Mouse (Mus musculus) spleen, embryonic (tissue): ENCODE data around the gene Cryz.

Experiments
- CTCF ChIA-PET: fragments of 350-600 bp; sonication (Branson Sonifier 250); formaldehyde crosslinking; loops from one replicate; lab custom pipeline; 2022; lab: Charles Lee

The Cryz gene

DNA sequence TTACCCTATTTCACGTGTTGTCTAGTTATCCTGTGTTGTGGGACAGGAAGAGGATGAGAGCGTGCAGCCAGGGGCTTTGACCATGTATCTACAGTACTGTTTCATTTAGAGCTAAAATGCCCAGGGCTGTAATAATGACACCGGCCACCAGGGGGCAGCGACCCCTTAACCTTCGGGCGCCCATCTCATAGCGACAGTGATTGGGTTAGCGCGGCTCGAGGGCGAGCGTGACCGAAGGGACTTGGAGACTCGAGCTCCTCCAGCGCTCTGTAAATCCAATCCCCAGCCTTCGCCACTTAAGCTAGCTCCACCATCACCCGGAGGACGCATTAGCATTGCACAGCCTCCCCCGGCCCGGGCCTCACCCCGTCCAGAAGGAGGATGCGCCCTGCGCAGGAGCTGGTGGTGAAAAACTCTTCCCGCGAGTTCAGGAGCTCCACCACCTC lies at the start of gene Cryz:
TSS of gene Cryz (plus strand) at position 224 of the 446 bp plus-strand sequence.
- CTCF ChIA-PET: no interaction called here

DNA sequence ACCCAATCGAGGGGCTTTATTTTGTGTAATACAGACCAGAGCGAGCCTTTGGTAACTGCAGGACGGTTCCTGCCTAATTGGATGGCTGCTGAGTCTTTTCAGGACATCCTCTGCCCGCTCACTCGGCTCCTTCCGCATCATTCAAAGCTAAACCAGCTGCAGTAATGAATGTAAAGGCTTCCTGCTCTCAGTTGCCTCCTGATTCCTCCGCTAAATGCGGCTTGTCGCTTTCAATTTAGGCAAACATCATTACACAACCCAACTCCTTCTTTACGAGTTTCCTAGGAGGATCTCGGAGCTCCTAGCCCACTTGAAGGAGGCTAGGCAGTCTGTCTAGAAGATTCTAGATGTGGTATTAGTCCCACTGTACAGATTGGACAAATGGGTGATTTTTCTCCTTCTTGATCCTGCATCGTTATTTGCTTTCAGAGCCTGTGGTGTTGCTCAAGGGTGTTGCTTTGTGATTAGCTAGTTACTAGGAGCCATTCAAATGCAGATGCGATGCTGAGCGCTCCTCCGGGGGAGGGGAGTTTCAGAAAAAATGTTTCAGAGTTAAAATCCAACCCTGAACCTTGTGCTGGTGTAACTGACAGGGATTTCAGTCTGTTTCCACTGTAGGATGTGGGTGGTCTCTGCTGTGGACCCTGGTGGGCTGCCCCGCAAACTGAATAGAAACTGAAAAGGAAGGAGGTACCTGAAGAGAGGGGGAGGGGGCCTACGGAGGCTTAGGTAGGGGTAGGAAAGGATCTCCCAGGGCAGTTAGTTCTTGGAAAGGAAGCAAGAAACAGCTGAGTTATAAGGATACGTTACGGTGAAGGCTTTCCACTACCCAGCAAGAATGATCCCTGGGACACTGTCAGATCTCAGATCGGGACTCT lies 48.7 kb upstream of the Cryz start:
- CTCF ChIA-PET: no interaction called here

DNA sequence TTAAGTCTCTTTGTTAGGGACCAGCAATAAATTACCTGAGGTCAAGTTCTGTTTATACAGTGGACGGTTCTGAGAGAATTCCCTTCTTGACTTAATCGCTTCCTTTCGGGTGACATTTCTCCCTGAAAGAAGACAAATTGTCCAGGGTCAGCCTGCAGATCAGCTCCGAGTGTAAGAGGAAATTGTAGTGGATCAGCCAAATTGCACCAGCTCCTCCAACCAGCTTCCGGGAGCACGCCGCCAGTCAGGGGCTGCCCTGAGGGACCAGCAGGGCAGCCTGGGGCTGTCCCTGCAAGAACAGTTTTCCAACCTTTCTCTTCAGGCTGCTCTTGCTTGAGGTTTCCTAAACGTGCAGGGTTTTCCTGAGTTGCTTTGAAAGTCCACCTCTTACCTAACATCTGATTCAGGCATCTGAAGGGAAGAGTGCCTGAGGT lies 47.6 kb upstream of the Cryz start:
- CTCF ChIA-PET: no interaction called here

DNA sequence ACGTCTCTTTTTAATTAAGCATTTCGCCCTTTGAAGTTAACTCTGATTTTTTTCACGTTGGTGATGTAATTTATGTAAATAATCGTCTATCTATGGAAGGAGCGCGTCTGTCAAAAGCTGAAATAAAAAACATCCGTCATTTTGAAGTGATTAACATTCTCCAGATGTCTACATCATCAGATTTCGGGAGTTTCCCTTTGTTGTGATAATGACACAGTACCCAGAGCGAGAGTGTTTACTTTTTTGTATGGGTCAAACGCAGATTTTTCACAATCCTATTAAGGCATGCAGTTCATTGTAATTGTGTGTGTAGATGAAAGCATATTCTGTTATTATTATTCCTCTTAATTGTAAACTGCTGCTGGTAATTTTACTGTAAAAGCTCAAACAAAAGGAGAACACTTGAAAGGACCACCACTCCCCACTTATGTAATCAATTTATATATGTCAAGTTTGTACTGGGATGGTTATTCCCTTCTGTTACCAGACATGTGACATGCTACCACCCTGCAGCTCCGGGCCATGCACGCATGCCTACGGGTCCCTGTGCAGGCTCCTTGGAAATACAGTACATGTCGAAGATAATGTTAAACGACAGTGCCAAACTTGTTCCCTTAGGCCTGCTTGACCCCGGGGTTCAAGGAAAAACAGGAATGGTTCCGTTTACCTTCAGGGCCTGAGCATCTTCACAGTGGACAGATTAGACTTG lies 46.0 kb upstream of the Cryz start:
- CTCF ChIA-PET: no interaction called here

DNA sequence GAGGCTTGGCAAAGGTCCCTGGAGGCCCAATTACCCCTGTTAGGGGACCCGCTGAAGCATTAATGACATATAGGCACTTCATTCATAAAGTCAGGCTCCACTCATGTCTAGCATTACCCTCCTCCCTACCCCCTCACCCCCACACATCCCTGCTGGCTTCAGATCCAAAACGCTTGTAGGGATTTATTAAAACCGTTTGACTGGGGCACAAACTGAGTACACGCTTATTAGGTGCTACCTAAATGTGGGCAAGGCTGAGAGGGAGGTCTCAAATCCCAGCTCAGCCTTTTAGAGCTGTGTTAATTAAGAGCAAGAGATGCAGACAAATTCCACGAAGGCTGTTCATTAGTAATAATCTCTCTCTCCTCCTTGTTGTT lies 45.5 kb upstream of the Cryz start:
- CTCF ChIA-PET: no interaction called here

DNA sequence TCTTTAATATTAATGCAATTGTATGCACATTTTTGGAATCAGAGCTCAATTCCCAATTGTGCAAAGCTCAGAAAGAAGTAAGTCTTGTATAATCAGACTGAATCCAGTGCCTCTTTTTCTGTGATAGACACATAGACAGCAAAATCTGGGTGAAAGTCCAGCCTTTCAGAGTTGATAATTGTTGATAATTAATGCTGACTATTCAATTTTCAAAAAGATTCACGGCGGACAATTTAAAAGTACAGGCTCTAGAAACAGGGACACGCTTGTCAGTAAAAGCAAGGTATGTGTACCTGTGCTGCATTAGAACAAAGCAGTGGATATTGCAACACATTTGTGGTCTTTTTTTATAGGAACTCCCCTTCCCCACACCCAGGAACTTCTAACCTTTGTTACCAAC lies 34.3 kb upstream of the Cryz start:
- CTCF ChIA-PET: no interaction called here

DNA sequence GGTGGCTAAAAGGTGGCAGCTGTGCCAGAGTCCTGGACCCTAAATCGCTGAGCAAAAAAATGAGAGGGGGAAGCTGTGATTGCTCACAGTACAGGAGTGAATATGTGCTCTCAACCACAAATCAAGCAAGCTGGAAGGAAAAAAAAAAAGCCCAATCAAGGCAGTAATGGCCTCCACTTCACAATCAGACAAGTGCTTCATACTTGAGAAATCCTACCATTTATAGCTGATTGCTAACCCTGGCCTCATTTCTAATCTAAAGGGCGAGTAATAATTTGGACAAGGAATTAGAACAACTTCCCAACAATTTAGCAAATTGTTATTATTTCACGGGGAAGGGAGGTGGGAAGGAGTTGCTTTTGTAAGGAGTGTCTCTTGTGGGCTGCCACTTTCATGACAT lies 31.1 kb upstream of the Cryz start:
- CTCF ChIA-PET: no interaction called here

DNA sequence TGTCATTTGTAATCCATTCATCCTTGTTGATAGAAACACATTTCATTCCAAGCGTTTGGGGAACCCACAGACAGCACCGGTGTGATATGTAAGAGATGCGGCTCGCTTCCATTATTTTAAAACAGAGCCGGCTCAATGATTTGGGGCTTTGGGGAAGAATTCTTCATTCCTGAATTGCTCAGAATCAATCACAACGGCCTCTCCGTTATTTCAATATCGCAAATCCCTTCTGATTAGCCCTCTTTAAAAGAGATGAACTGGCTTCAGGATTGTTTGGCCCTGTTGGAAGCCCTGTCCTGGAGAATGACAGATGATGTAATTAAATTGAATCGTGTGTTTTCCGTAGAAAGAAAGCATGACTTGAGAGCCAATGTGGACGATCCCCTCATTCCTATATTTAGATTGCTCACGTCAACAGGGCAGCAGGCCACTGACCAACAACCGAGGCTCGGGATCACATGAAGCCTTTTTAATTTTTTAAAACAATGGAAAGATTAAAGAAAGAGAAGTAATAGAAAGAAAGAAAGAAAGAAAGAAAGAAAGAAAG lies 26.4 kb upstream of the Cryz start:
- CTCF ChIA-PET: no interaction called here

DNA sequence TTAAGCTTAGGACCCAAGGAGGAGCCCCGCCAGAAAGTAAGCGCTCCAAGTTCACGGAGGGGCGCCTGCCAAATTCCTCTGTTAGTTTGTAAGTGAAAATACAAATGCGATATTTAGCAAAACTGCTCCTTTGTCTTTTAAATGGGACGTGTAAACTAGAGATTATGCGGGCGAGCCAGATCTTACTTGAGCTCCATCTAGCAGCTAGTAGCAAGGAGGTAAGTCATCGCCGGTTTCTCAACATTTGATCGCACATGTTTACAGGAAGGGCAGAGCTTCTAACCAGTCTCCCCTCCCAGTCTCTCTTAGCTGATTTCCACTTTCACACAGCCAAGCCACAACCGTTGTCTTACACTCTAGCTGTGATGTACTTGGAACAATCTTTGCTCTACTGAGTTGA lies 25.7 kb upstream of the Cryz start:
- CTCF ChIA-PET: no interaction called here

DNA sequence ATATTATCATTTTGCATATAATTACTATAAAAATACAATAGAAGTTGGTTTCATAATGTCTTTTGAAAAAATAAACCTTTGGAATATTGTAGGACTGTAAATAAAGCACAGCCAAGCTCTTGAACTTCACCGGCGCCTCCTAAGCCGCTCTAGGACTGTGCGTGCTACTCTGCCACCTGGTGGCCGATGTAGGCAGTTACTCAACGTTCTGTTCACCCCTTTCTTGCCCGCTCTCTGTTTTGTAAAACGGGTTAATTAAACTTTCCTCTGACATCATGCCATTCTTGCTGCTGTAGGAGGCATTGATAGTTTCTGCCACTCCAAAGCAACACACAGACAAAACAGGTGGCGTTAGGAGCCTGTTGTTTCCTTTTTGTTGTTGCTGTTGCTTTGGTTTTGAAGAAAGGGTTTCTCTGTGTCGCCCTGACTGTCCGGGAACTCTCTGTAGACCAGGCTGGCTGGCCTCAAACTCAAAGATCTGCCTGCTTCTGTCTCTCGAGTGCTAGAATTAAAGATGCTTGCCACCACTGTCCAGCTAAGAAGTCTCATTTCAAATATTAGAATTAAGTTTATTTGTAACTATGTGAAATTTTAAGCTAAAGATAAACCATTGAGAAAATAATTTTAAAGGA lies 24.1 kb upstream of the Cryz start:
- CTCF ChIA-PET: no interaction called here

DNA sequence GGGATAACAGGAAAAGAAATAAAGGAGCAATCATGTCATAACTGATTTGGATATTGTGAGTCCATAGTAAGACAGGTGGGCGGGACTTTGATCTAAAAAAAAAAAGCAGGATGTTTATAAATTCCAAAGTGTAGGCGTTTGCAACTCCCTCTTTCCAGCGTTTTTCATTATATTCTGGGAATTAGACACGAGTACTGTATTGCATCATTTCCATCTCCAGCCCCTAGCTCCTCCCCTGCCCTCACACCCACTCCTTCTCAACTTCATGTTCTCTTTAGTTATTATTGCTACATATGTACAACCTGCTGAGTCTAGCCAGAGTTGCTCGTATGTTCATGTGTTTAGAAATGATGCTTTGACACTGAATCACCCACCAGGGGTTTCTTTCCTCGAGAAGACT lies 22.8 kb upstream of the Cryz start:
- CTCF ChIA-PET: no interaction called here

DNA sequence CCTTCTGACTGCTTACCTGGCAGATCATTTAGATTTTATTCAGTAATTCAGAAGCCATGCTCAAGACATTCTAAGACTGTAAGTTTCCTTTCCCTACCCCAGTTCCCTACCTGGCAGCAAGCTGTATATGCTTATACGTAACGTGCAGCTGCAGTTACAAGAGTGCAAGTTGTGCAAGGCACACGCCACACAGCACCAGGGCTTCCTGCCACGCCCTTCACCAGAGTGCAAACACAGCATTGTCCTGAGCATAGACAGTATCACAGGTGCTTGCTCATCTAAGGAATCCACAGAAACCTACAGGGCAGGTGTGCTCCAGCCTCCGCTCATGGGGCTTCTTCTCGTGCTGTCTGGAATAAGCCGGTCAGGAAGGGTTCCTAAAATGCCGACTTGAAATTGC lies 18.6 kb upstream of the Cryz start:
- CTCF ChIA-PET: no interaction called here

DNA sequence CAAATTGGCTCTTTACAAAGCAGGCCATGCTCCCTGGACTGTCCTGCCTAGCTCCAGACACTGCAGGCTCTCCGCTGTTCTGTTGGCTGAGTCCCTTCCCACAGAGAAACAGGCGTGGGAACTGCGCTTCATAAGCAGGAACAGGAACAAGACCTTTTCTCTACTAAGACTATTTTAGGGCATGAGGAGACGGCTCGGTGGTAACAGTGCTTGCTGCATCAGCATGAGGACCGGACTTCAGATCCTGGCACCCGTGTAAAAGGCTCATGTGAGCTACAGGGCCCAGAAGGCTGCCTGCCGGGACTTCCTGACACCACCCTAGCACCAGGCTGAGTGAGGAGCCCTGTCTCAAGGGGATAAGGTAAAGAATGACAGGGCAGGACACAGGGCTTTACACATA lies 12.2 kb upstream of the Cryz start:
- CTCF ChIA-PET: no interaction called here

DNA sequence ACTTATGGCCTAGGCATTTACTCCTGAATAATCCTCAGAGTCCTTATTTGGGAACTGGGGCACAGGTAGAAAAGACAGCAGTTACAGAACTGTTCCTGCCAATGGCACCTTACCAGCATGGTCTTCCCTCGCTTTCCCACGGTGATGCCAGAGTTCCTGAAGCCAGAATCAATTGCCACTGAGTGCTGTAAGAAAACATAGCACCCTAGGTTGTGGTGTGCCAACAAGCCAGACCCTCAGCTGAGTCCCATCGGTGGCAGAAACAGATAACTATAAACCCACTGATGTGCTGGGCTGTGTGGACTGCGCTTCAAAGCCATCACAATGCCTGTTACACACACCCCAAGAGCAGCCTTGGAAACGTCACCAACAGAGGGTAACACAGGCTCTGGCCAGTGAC lies 5.5 kb upstream of the Cryz start:
- CTCF ChIA-PET: no interaction called here

DNA sequence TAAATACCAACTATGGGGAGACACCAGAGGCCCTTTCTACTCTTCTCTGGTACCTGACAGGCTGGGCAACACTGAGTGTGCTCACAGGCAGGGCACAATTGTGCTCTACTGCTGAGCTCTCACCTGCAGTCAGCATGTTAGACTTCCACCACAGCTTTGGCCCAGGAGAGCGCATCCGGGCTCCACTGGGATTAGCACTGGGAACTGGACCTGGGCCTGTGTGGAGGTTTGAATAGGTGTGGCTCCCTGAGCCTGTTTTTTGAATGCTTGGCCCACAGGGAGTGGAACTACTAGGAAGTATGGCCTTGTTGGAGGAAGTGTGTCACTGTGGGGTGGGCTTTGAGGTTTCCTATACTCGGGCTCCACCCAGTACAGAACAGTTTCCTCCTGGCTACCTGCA lies 4.9 kb upstream of the Cryz start:
- CTCF ChIA-PET: no interaction called here

DNA sequence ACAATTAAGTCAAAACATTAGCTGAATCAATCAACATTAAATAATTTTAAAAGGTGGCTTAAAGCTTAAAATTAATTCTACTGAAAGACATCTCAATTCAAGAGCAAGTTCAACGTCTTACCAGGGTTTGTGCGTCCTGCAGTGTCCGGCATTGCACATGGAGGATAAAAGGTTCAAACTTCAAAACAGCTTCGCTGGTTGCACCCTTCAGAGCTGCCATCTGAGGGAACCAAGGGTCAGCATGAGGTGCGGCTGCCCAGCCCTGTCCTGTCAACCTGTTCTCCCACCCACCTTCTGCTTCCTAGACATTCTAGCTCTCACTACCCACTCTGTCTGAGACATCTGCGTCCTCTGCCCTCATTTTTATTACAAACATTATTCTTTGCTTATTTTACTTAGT lies 2.9 kb upstream of the Cryz start:
- CTCF ChIA-PET: no interaction called here

DNA sequence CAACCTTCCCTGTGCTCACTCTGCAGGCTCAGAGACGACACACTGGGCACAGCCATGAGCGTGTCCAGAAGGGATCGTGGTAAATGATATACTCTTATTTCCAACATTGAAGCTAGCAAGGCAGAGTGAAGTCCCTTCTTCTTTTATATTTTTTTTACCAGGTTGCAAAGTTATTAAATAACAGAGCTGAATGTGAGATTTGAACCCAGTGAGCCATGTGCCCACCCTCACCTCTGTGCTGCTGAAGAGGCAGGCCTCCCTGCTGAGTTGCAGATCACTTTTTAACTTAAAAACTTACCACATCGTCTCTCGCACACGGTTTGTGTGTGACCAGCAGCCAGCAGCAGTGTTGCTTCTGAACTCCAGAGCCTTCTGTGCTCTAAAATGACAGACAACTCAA lies 2.4 kb upstream of the Cryz start:
- CTCF ChIA-PET: no interaction called here

DNA sequence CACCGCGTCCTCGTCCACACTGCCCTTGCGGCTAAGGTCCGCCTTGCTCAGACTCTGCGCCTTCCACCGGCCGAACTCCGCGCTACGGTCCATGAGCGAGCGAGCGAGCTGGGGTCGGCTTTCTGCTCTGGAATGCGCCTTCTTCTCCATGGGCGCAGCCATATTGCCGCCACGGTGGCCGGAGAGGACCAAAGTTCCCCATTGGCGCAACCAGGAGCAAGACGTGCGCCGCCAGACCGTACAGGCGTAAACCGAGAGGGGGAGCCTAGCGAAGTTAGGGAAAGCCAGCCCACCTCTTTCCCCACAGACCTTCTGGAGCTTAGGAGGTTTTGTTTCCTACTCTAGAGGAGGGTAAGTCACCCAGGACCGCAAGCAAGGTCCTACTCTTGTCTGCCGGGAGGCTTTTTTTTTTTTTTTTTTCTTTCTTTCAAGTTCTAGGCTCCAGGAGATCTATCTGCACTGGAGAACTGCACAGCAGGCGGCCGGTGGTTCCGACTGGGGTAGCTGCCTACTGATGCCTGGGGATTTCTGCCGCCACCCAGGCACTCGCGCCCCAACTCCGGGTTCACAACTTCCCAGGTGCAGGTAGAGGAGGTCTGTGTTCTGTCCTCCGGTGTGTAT lies 533 bp downstream of the Cryz start, which contains the start of gene Tyw3:
TSS of gene Tyw3 (minus strand) at position 171 of the 621 bp plus-strand sequence.
- CTCF ChIA-PET: no interaction called here

DNA sequence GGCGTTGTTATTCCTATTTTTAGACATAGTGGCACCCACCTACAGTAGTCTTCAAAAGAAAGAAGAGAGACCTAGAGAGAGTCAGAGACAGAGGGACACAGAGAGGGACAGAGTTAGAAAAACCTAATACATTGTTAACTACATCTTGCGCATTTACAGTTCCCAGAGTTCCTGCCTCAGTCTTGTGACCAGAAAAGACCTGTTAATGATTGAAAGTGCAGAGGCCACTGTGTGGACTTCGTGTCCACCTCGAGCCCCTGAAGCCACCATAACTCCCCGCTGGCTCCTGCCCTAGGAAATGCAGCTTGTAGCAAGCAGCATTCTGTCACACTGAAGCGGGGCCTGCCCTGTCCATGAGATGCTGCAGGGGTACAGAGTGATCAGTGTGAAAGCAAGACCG lies 1.1 kb downstream of the Cryz start:
- CTCF ChIA-PET: no interaction called here

DNA sequence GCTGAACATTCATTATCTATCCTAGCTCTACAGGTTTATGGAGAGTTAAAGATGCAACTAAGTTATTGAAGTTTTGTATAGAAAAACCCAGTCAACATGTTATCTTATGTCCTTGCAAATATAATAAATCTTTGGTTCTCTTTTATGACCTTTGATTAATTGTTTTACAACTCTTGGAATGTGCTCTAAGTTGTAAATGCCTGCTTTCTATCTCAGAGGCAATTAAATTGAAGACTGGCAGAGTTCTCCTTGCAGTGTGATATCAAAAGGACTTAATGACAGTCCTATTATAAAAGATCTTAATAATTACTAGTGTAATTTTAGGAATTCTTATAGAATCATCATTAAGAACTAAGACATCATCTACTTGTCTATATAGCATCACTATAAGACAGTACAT lies 5.6 kb downstream of the Cryz start:
- CTCF ChIA-PET: no interaction called here

DNA sequence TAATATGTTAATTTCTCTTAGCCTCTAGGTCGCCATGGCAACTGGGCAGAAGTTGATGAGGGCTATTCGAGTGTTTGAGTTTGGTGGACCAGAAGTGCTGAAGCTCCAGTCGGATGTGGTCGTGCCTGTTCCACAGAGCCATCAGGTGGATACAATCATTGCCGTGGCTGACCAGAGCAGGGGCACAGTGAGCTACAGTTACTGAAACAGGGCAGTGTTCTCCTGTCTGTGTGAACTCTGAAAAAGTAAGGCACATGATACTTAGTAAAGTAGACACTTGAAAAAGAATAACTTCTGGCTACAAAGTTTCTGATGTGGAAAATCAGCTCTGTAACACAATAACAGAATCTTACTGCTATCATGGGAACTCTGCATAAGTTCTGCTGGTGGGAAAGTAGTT lies 8.4 kb downstream of the Cryz start:
- CTCF ChIA-PET: no interaction called here

DNA sequence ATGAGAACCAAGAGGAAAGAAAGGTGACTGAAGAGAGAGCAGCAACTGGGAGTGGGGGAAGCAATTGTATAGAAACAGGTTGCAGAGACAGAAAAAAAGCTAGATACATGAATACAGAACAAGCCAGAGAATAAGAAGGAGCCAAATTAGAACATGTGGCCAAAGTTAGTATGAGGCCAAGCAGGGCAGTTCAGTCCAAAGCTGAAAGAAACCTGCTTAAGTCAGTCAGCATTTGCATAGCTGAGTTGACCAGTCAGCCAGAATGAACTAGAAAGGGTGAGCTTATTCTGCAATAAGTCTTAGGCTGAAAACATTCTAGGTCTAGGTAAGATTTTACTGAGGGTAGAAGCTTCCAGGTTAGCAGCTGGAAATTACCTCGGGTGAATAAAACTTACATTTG lies 11.4 kb downstream of the Cryz start:
- CTCF ChIA-PET: no interaction called here
